Mouse (Mus musculus): ENCODE measurements at regions not wholly inside any gene's neighbourhood (a gene's known extent, or its start where the extent isn't known, plus 50 kb on each side); places are given as distances from the start of the nearest gene placed in this dataset.

GRCm38 (mm10) chr1:23182541-23182940 lies 80.5 kb upstream of the 4933415F23Rik start:
- Histone ChIP-seq H3K4me3 (replicated peaks; ENCODE audit: insufficient read depth, low read depth, low read length) (no peak overlapping the region), H3K27me3 (ENCODE audit: control insufficient read depth, insufficient read depth, low read length) (no peaks in the 10 kb centered on the region), H3K4me1 (ENCODE audit: control insufficient read depth, insufficient read depth, low read length) (no peaks in the 10 kb centered on the region), H3K27ac (ENCODE audit: insufficient read depth, low read length) (no peak overlapping the region)
- DNase-seq: no peak
- TF ChIP-seq CTCF (IDR thresholded peaks at IDR 0.05; ENCODE audit: borderline replicate concordance, insufficient read depth, low read depth, low read length) (no peak), POLR2A (IDR thresholded peaks at IDR 0.05; ENCODE audit: borderline replicate concordance, insufficient read depth, low read length) (no peak)

GRCm38 (mm10) chr1:23178335-23178974 lies 76.4 kb upstream of the 4933415F23Rik start:
- no peaks in the 10 kb centered on the region for H3K4me1 ChIP-seq (ENCODE audit: control insufficient read depth, insufficient read depth, low read length)
- no peak overlapping the region for H3K4me3 ChIP-seq (replicated peaks; ENCODE audit: insufficient read depth, low read depth, low read length)
- WGBS: 68% methylated on average over 6 of the region's 6 CpGs
- H3K27ac ChIP-seq (ENCODE audit: insufficient read depth, low read length): no peak overlapping the region
- DNase-seq: no peak
- TF ChIP-seq CTCF (IDR thresholded peaks at IDR 0.05; ENCODE audit: borderline replicate concordance, insufficient read depth, low read depth, low read length): no peak
- no peaks in the 10 kb centered on the region for H3K27me3 ChIP-seq (ENCODE audit: control insufficient read depth, insufficient read depth, low read length)

GRCm38 (mm10) chr1:23174022-23174421 lies 72.0 kb upstream of the 4933415F23Rik start:
- no peaks in the 10 kb centered on the region for H3K27me3 ChIP-seq (ENCODE audit: control insufficient read depth, insufficient read depth, low read length)
- H3K4me3 ChIP-seq (replicated peaks; ENCODE audit: insufficient read depth, low read depth, low read length): no peak overlapping the region
- no peak for DNase-seq
- 90% methylated on average over 11 of the region's 11 CpGs for WGBS
- no peaks in the 10 kb centered on the region for H3K4me1 ChIP-seq (ENCODE audit: control insufficient read depth, insufficient read depth, low read length)
- TF ChIP-seq POLR2A (IDR thresholded peaks at IDR 0.05; ENCODE audit: borderline replicate concordance, insufficient read depth, low read length) (no peak), CTCF (IDR thresholded peaks at IDR 0.05; ENCODE audit: borderline replicate concordance, insufficient read depth, low read depth, low read length) (no peak)
- no peak overlapping the region for H3K27ac ChIP-seq (ENCODE audit: insufficient read depth, low read length)

DNA sequence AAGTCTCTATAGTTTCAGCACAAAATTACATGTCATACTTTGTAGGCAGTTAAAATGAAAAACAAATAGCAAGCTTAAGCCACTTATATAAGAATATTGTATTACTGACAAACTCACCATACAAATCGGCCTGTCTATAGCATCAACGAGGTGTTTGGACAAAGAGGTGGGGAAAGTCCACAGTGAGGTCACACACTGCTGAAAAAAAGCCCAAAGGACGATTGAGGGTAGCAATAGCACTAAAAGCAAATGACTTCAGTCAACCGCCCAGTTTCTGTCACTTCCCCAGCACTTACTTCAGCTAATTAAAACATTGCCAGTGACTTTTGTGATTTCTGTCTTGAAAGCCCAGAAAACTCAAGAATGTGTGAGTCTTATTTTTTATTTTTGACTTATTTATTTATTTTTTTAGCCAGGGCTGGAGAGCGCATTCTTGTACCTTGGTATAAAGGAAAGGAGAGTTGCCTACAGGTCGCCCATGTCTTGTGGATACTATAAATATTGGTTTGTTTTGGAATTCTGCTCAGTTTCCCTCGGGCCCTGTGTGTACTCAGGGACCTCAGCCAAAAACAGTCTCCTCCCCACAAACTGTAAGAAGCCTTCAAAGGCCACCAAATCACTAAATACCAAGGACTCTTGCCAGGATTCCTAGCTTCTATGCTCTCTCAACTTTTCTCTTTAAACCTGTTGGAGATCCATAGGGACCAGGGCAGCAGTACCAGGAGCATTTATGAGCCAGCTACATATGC lies 71.2 kb upstream of the 4933415F23Rik start:
- Histone ChIP-seq H3K27me3 (ENCODE audit: control insufficient read depth, insufficient read depth, low read length) (no peaks in the 10 kb centered on the region), H3K27ac (ENCODE audit: insufficient read depth, low read length) (no peak overlapping the region; the same call in 1 of the 2 replicates), H3K4me3 (replicated peaks; ENCODE audit: insufficient read depth, low read depth, low read length) (no peak overlapping the region), H3K4me1 (ENCODE audit: control insufficient read depth, insufficient read depth, low read length) (no peaks in the 10 kb centered on the region)
- WGBS: 60% methylated on average over 7 of the region's 7 CpGs
- TF ChIP-seq POLR2A (IDR thresholded peaks at IDR 0.05; ENCODE audit: borderline replicate concordance, insufficient read depth, low read length) (no peak), CTCF (IDR thresholded peaks at IDR 0.05; ENCODE audit: borderline replicate concordance, insufficient read depth, low read depth, low read length) (no peak)
- no peak for DNase-seq

DNA sequence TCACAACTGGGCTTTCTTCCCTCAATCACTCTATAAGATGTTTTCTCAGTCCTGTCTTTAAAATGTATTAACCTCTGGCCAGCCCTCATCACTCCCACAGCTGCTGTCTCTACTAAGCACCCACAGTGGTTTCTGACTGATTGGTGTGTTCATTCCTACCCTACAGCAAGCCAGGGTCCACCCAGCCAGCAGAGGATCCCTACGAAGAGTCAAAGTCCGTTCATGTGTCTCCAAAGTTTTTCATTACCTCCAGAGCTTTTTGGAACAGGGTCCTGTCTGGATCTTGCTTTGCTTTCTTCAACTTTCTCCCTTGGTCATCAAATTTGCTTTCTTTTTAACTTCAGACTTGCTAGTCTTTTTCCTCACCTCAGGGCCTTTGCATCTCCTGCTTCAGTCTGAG lies 69.3 kb upstream of the 4933415F23Rik start:
- TF ChIP-seq CTCF (IDR thresholded peaks at IDR 0.05; ENCODE audit: borderline replicate concordance, insufficient read depth, low read depth, low read length) (no peak), POLR2A (IDR thresholded peaks at IDR 0.05; ENCODE audit: borderline replicate concordance, insufficient read depth, low read length) (no peak)
- 94% methylated on average over 2 of the region's 2 CpGs for WGBS
- Histone ChIP-seq H3K27ac (ENCODE audit: insufficient read depth, low read length) (no peak overlapping the region), H3K27me3 (ENCODE audit: control insufficient read depth, insufficient read depth, low read length) (no peaks in the 10 kb centered on the region), H3K4me1 (ENCODE audit: control insufficient read depth, insufficient read depth, low read length) (no peaks in the 10 kb centered on the region), H3K4me3 (replicated peaks; ENCODE audit: insufficient read depth, low read depth, low read length) (no peak overlapping the region)
- DNase-seq: no peak

GRCm38 (mm10) chr1:23170711-23171110 lies 68.7 kb upstream of the 4933415F23Rik start:
- Histone ChIP-seq H3K4me1 (ENCODE audit: control insufficient read depth, insufficient read depth, low read length) (no peaks in the 10 kb centered on the region), H3K27me3 (ENCODE audit: control insufficient read depth, insufficient read depth, low read length) (no peaks in the 10 kb centered on the region), H3K27ac (ENCODE audit: insufficient read depth, low read length) (no peak overlapping the region), H3K4me3 (replicated peaks; ENCODE audit: insufficient read depth, low read depth, low read length) (no peak overlapping the region)
- TF ChIP-seq POLR2A (IDR thresholded peaks at IDR 0.05; ENCODE audit: borderline replicate concordance, insufficient read depth, low read length): no peak
- WGBS: 72% methylated on average over 2 of the region's 2 CpGs
- DNase-seq: no peak

DNA sequence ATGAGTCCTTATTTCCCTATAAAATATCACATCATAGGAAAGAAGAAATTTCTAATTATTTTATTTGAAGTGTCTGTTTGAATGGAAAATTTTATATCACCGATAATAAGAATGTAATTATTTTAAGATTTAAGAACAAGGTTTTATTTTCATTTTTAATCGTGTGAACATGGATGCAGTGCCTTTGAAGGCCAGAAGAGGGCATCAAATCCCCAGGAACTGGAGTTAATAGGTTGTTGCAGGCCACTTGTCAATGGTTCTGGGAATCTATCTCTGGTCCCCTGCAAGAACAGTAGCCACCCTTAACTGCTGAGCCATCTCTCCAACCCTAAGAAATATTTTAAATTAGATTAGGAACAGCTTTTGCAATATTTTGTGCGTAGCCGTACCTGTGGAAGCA lies 66.5 kb upstream of the 4933415F23Rik start:
- 93% methylated on average over 4 of the region's 4 CpGs for WGBS
- TF ChIP-seq CTCF (IDR thresholded peaks at IDR 0.05; ENCODE audit: borderline replicate concordance, insufficient read depth, low read depth, low read length) (no peak), POLR2A (IDR thresholded peaks at IDR 0.05; ENCODE audit: borderline replicate concordance, insufficient read depth, low read length) (no peak)
- Histone ChIP-seq H3K27ac (ENCODE audit: insufficient read depth, low read length) (no peak overlapping the region), H3K4me1 (ENCODE audit: control insufficient read depth, insufficient read depth, low read length) (no peaks in the 10 kb centered on the region), H3K4me3 (replicated peaks; ENCODE audit: insufficient read depth, low read depth, low read length) (no peak overlapping the region), H3K27me3 (ENCODE audit: control insufficient read depth, insufficient read depth, low read length) (no peaks in the 10 kb centered on the region)
- DNase-seq: no peak

- DNase-seq: no peak
- Histone ChIP-seq H3K27me3 (ENCODE audit: control insufficient read depth, insufficient read depth, low read length) (no peaks in the 10 kb centered on the region), H3K4me1 (ENCODE audit: control insufficient read depth, insufficient read depth, low read length) (no peaks in the 10 kb centered on the region), H3K27ac (ENCODE audit: insufficient read depth, low read length) (no peak overlapping the region), H3K4me3 (replicated peaks; ENCODE audit: insufficient read depth, low read depth, low read length) (no peak overlapping the region)
- TF ChIP-seq CTCF (IDR thresholded peaks at IDR 0.05; ENCODE audit: borderline replicate concordance, insufficient read depth, low read depth, low read length) (no peak), POLR2A (IDR thresholded peaks at IDR 0.05; ENCODE audit: borderline replicate concordance, insufficient read depth, low read length) (no peak)
- 83% methylated on average over 5 of the region's 5 CpGs for WGBS
Measured at GRCm38 (mm10) chr1:23163371-23163935, 61.4 kb upstream of the 4933415F23Rik start.

All from cerebellum, adult 2 months (tissue).